27 mouse cellular contexts compared by ENCODE assay signal in the genomic region with DNA sequence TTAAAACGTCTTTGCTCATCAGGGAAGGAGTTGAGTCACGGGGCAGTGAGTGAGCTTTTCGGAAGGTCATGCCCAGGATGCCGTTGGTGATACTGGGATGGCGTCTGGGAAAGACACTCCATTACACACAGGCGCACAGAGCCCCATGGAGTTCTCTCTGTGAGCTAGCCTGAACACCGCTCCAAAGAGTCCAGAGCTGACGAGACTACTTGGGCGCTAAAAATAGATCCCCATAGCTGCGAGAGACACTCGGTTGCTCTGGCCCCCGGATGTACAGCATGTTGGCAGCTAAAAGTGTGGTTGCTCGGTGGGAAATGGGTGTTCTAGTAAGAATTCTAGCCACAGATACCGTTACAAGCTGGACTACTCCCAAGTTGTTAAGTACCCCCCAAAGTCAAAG.
DNase-seq lines count a peak whose midpoint lies in the region; ATAC-seq lines count a peak whose summit lies in the region.
"Had no signal": no experiment of that assay in that cellular context is flagged by ENCODE, and none has a peak within 500 bp of the region (broad histone marks: within the 10 kb centered on the region; RNA-seq: fewer than 3 reads in every experiment).

No protein-coding gene starts in this region.

- no peaks in the 10 kb centered on the region for H3K27me3 ChIP-seq in neural tube, embryonic 15.5 days (replicated peaks)
- no peaks in the 10 kb centered on the region for H3K27me3 ChIP-seq in heart, embryonic 12.5 days (replicated peaks)
- H3K27me3 ChIP-seq: forebrain, embryonic 15.5 days; limb, embryonic 15.5 days; lung, embryonic 15.5 days; neural tube, embryonic 13.5 days had no signal

- intact Hi-C loops in heart, postnatal 10 days (cut with DNase I): loop anchor here (5.0 kb wide), 1 partner anchor 79 kb away; no protein-coding TSS in a partner anchor

- 89% methylated on average over 14 of the region's 14 CpGs for WGBS in neural tube, embryonic 15.5 days
- 55% methylated on average over 14 of the region's 14 CpGs for WGBS in heart, embryonic 12.5 days

- H3K9ac ChIP-seq in neural tube, embryonic 15.5 days (replicated peaks): no peak overlapping the region
- no peak overlapping the region for H3K9ac ChIP-seq in heart, embryonic 12.5 days
- H3K9ac ChIP-seq: forebrain, embryonic 15.5 days; hindbrain, embryonic 14.5 days; limb, embryonic 15.5 days; liver, embryonic 14.5 days; lung, embryonic 15.5 days; neural tube, embryonic 13.5 days had no signal

- no peak for ATAC-seq in neural tube, embryonic 15.5 days (ENCODE audit: low FRiP score)
- no peak for ATAC-seq in heart, embryonic 12.5 days (ENCODE audit: insufficient number of reproducible peaks, low FRiP score)
- no peak for ATAC-seq in CD4-positive, CD25-positive, alpha-beta regulatory T cell, adult 4 months
- ATAC-seq: activated CD4-positive, CD25-positive, alpha-beta regulatory T cell, adult 4 months; forebrain, embryonic 15.5 days; inflammation-experienced regulatory T-cells, adult 6 months had no signal

- no peak overlapping the region for H3K4me2 ChIP-seq in neural tube, embryonic 15.5 days
- H3K4me2 ChIP-seq in heart, embryonic 12.5 days: no peak overlapping the region
- H3K4me2 ChIP-seq: forebrain, embryonic 15.5 days; hindbrain, embryonic 14.5 days; limb, embryonic 15.5 days; lung, embryonic 15.5 days; neural tube, embryonic 13.5 days had no signal

- no peaks in the 10 kb centered on the region for H3K9me3 ChIP-seq in neural tube, embryonic 15.5 days (replicated peaks)
- no peaks in the 10 kb centered on the region for H3K9me3 ChIP-seq in heart, embryonic 12.5 days (replicated peaks)
- H3K9me3 ChIP-seq: forebrain, embryonic 15.5 days; limb, embryonic 15.5 days; lung, embryonic 15.5 days; neural tube, embryonic 13.5 days had no signal

- H3K4me3 ChIP-seq in neural tube, embryonic 15.5 days (replicated peaks): no peak overlapping the region
- no peak overlapping the region for H3K4me3 ChIP-seq in heart, embryonic 12.5 days
- H3K4me3 ChIP-seq: forebrain, embryonic 15.5 days; left cerebral cortex, adult 2 months; limb, embryonic 15.5 days; lung, embryonic 15.5 days; neural tube, embryonic 13.5 days had no signal

- H3K27ac ChIP-seq in neural tube, embryonic 15.5 days (replicated peaks): 0 out of 2 replicates have a peak overlapping the region, but pooled peaks have one; percentile 9
- H3K27ac ChIP-seq in heart, embryonic 12.5 days (ENCODE audit: poor library complexity, severe bottlenecking): peak overlapping the region; percentile 86
- H3K27ac ChIP-seq: forebrain, embryonic 15.5 days; hindbrain, embryonic 14.5 days; left cerebral cortex, adult 2 months; limb, embryonic 15.5 days; liver, embryonic 14.5 days; lung, embryonic 15.5 days; neural tube, embryonic 13.5 days had no signal

- DNase-seq in neural tube, embryonic 10.5 days (ENCODE audit: extremely low spot score, low spot score): no peak
- DNase-seq in heart, postnatal 10 days: peak; percentile 30 to 31
- no peak for DNase-seq in embryo, embryonic 10.5 days (ENCODE audit: low spot score)
- no peak for DNase-seq in Muller cell, postnatal 12 days (ENCODE audit: inconsistent ontology term)
- DNase-seq: adrenal gland, postnatal 10 days; B cell, adult 2 months; cerebellum, adult 18-20 months; cerebellum, postnatal 25 days; gastrocnemius, postnatal 25 days; kidney, adult 8-10 months; kidney, postnatal 10 days; left cerebral cortex, postnatal 4 days; lung, postnatal 4 days; midbrain, embryonic 14.5 days; thymus, postnatal 14 days had no signal

- no peaks in the 10 kb centered on the region for H3K36me3 ChIP-seq in neural tube, embryonic 15.5 days
- no peaks in the 10 kb centered on the region for H3K36me3 ChIP-seq in heart, embryonic 12.5 days
- H3K36me3 ChIP-seq: forebrain, embryonic 15.5 days; limb, embryonic 15.5 days; lung, embryonic 15.5 days; neural tube, embryonic 13.5 days had no signal

- H3K4me1 ChIP-seq in neural tube, embryonic 15.5 days: 0 out of 2 replicates have a peak, but pooled peaks cover 16% of the 10 kb centered on the region
- peaks cover 39% of the 10 kb centered on the region for H3K4me1 ChIP-seq in heart, embryonic 12.5 days (replicated peaks)
- H3K4me1 ChIP-seq: limb, embryonic 15.5 days had no signal

Comparison
In these comparisons a context has a peak if more than half of its experiments do, and no peak if none do; other contexts are left out.
1. DNase-seq: peak in heart, postnatal 10 days (2 of 2); none in neural tube, embryonic 10.5 days (single experiment), embryo, embryonic 10.5 days (single experiment) and Muller cell, postnatal 12 days (single experiment).